Mouse (Mus musculus) liver, embryonic 12.5 days (tissue): ENCODE data around the gene Fbxl16. TPM values are rescaled to one million over a fixed set of nuclear protein-coding genes. Genes with fewer than 3 reads are reported as not detected.
A peak's percentile ranks its signal among the peaks of the same experiment; 100 is the strongest.

Experiments used
- ATAC-seq: fragments of 200-750 bp; cut with Nextera tagmentation; 2 replicates; pipeline ENCODE4 v1.8.0; 2017; ENCODE audit warnings: moderate number of reproducible peaks, mild to moderate bottlenecking, moderate library complexity
- H3K27ac ChIP-seq: fragments of 300-500 bp; sonication (generic); 2 replicates; pipeline ENCODE4 v1.5.1; 2016; ENCODE audit warnings: mild to moderate bottlenecking
- H3K27me3 ChIP-seq: fragments of 300-500 bp; sonication (generic); replicated peaks from 2 replicates; pipeline ENCODE4 v1.6.1; 2016; ENCODE audit warnings: mild to moderate bottlenecking, moderate library complexity
- H3K36me3 ChIP-seq: fragments of 300-500 bp; sonication (generic); 2 replicates; pipeline ENCODE4 v1.6.1; 2016; ENCODE audit warnings: mild to moderate bottlenecking, moderate library complexity
- H3K4me1 ChIP-seq: fragments of 300-500 bp; sonication (generic); 2 replicates; pipeline ENCODE4 v1.6.1; 2016
- H3K4me2 ChIP-seq: fragments of 300-500 bp; sonication (generic); 2 replicates; pipeline ENCODE4 v1.6.1; 2016; ENCODE audit warnings: mild to moderate bottlenecking, moderate library complexity
- H3K4me3 ChIP-seq: fragments of 300-500 bp; sonication (generic); 2 replicates; pipeline ENCODE4 v1.5.1; 2016; ENCODE audit warnings: mild to moderate bottlenecking, moderate library complexity
- H3K9ac ChIP-seq: fragments of 300-500 bp; sonication (generic); 2 replicates; pipeline ENCODE4 v1.6.1; 2016; ENCODE audit warnings: mild to moderate bottlenecking, moderate library complexity
- H3K9me3 ChIP-seq: fragments of 300-500 bp; sonication (generic); replicated peaks from 2 replicates; pipeline ENCODE4 v1.6.1; 2016; ENCODE audit warnings: mild to moderate bottlenecking, moderate library complexity
- WGBS: fragments of 180-500 bp; shearing (Covaris S2); methylation state at CpG from one replicate; pipeline ENCODE4 v1.1.7; 2016; ENCODE audit not compliant: insufficient replicate concordance; 5-methylcytosine and 5-hydroxymethylcytosine counted together
- polyA plus RNA-seq: library from polyadenylated mRNA; unstranded; fragments of >200 nt; fragmentation: Nextera tagmentation; extraction: Ambion mirVana; gene quantifications from 2 replicates; pipeline ENCODE4 v1.2.1, GENCODE M21; 2016

Gene Fbxl16
- 0.18 and 0.33 TPM in 2 replicates for polyA plus RNA-seq

DNA sequence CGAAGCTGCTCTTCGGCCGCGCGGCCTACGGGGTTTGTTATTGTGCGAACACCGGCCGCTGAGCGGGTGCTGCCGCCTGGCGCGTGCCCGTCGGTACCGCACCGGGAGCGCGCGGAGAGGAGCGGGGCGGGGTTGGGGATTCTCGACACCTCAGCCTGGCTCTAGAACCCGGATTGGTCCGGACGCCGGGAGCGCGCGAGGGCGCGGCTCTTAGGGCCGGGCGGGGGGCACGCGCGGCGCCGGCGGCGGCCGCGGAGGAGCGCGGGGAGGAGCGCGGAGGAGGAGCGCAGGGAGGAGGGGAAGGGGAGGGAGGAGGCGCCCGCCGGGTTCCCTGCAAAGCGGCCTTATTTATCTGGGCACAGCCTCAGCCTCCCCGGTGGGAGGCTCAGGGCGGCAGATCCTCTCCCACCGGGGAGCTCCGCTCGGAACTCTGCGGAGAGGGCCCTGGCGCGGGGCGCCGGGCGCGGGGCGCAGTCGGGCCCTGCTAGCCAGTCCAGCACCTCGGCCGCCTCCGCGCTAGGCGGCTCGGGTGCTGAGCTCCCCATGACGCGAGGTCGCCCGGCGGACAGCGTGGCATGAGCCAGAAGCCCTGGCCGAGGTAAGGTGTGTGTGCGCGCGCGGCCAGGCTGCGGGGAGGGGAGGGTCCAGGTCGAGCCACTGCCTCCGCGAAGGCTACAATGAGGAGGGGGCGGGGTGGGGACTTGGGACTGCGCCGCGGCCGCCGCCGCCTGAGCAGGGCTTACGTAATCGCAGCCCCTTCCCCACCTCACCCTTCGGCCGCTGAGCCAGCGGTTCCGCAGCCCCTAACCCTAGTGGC, at the start of gene Fbxl16:
TSS of gene Fbxl16 (plus strand) at position 297 of the 817 bp plus-strand sequence.
- H3K27ac ChIP-seq = no peak within 1 kb of the TSS
- no peak; the same call in 1 of the 2 replicates for ATAC-seq
- peaks cover 14% of the 10 kb centered on the region for H3K4me1 ChIP-seq
- H3K9me3 ChIP-seq = no peaks in the 10 kb centered on the region
- peak within 1 kb of the TSS; percentile 77 for H3K4me2 ChIP-seq
- H3K36me3 ChIP-seq = no peaks in the 10 kb centered on the region
- H3K9ac ChIP-seq = peak within 1 kb of the TSS; percentile 25; the same call in 1 of the 2 replicates
- WGBS = 1% methylated on average over 98 of the region's 100 CpGs
- peak within 1 kb of the TSS; percentile 55 for H3K4me3 ChIP-seq
- H3K27me3 ChIP-seq = peaks cover 87% of the 10 kb centered on the region

DNA sequence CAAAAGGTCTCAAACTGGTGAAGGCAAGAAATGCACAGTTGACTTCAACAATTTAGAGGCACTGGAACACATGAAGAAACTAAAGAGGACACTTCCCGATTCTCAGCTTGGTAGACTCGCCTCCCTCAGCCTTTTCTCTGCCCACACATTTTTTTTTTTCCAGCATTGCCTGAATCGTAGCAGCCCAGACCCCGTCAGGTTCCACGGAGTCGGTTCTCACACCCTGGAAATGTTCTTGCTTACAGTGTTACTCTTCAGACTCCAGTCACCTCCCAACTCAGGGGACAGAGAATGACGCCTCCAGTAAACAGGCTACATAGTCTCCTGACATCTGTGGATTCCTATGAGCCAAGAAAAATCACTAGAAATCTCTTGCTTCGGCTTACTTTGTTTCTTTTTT, 48.7 kb upstream of the Fbxl16 start:
- Histone ChIP-seq H3K27me3 (peaks cover 9% of the 10 kb centered on the region; the same call in 1 of the 2 replicates), H3K4me2 (no peak overlapping the region), H3K9ac (no peak overlapping the region), H3K4me1 (no peaks in the 10 kb centered on the region), H3K36me3 (no peaks in the 10 kb centered on the region), H3K27ac (no peak overlapping the region), H3K9me3 (no peaks in the 10 kb centered on the region), H3K4me3 (no peak overlapping the region)
- ATAC-seq = no peak
- 52% methylated on average over 8 of the region's 8 CpGs for WGBS

DNA sequence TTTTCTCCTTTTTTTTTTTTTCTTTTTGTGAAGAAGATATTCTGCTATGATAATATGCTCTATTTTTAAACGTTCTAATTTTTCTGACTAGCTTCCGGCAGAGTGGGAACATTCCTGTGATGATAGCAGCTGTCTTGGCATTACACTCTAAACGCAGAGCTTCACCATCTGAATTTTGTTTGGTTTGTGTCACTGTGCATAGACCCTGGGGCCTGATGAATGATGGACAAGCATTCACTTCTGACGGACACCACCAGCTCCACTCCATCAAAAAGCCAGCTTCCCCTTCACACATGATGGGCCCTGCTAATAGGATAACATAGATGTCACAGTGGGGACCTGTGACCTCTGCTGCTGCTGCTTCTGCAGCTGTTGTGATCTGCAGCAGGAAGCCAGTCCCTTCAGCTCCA, 47.3 kb upstream of the Fbxl16 start:
- WGBS = 41% methylated on average over 4 of the region's 4 CpGs
- H3K9me3 ChIP-seq = no peaks in the 10 kb centered on the region
- no peak overlapping the region for H3K4me3 ChIP-seq
- peaks cover 15% of the 10 kb centered on the region; the same call in 1 of the 2 replicates for H3K27me3 ChIP-seq
- H3K9ac ChIP-seq = no peak overlapping the region
- no peaks in the 10 kb centered on the region for H3K4me1 ChIP-seq
- H3K27ac ChIP-seq = no peak overlapping the region
- no peaks in the 10 kb centered on the region for H3K36me3 ChIP-seq
- no peak for ATAC-seq
- H3K4me2 ChIP-seq = no peak overlapping the region

DNA sequence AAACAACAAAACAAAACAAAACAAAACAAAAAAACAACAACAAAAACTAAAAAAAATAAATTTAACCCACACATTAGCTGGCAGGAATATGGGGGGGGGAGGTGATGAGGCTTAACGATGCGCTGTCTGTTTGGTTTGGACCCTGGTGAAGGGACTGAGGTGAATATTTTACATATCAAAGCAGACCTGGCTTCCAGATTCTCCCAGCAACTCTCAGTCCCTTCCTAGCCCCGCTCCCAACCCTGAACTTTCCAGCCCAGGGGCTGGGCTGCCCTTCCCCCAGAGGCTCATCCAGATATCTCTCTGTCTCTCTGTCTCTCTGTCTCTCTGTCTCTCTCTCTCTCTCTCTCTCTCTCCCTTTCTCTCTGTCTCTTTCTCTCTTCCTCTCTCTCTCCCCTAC, 46.3 kb upstream of the Fbxl16 start:
- Histone ChIP-seq H3K9ac (no peak overlapping the region), H3K4me2 (no peak overlapping the region), H3K36me3 (no peaks in the 10 kb centered on the region), H3K27ac (no peak overlapping the region), H3K4me1 (no peaks in the 10 kb centered on the region), H3K27me3 (peaks cover 22% of the 10 kb centered on the region), H3K9me3 (no peaks in the 10 kb centered on the region), H3K4me3 (no peak overlapping the region)
- 30% methylated on average over 3 of the region's 3 CpGs for WGBS
- ATAC-seq = no peak

DNA sequence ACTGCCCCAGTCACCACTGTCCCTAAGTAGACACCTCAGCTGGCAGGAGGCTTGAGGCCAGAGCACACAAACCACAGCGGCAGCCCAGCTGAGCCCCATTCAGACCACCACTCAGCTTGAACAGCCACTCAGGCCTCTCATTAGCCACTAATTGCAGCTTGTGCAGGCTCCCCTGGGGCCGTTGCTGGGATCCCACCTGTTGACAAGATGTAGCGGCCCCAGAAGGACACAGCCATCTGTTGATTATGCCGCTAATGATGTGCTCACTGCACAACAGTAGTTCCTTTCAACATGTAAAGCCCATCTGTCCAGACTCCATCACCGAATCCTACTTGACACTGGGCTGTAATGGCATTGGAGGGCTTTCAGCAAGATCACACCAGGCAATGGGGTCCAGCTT, 43.0 kb upstream of the Fbxl16 start:
- no peaks in the 10 kb centered on the region for H3K9me3 ChIP-seq
- 60% methylated on average over 5 of the region's 5 CpGs for WGBS
- no peak overlapping the region for H3K27ac ChIP-seq
- no peak overlapping the region for H3K9ac ChIP-seq
- no peak overlapping the region for H3K4me2 ChIP-seq
- peaks cover 48% of the 10 kb centered on the region for H3K27me3 ChIP-seq
- H3K36me3 ChIP-seq = no peaks in the 10 kb centered on the region
- H3K4me3 ChIP-seq = no peak overlapping the region
- no peaks in the 10 kb centered on the region for H3K4me1 ChIP-seq
- no peak for ATAC-seq

DNA sequence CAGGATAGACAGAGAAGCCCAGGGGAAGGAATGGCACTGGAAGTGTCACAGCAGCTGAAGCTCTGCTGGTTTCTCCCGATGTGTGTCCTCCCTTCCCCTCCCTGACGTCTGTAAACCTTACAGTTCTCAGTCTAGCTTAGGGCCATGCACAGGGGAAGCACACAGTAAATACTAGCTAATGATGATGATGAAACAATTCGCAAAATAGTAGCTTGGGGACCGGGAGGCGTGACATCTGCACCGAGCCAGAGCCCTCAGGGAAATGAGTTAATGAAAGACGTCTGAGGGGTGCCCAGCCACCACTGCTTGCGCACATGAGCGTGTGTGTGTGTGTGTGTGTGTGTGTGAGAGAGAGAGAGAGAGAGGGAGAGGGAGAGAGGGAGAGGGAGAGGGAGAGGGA, 39.6 kb upstream of the Fbxl16 start:
- no peak overlapping the region for H3K4me3 ChIP-seq
- H3K4me1 ChIP-seq = peaks cover 3% of the 10 kb centered on the region
- peaks cover 55% of the 10 kb centered on the region for H3K27me3 ChIP-seq
- ATAC-seq = no peak
- H3K9me3 ChIP-seq = no peaks in the 10 kb centered on the region
- H3K9ac ChIP-seq = no peak overlapping the region
- WGBS = 50% methylated on average over 9 of the region's 9 CpGs
- no peaks in the 10 kb centered on the region for H3K36me3 ChIP-seq
- no peak overlapping the region for H3K4me2 ChIP-seq
- no peak overlapping the region for H3K27ac ChIP-seq

DNA sequence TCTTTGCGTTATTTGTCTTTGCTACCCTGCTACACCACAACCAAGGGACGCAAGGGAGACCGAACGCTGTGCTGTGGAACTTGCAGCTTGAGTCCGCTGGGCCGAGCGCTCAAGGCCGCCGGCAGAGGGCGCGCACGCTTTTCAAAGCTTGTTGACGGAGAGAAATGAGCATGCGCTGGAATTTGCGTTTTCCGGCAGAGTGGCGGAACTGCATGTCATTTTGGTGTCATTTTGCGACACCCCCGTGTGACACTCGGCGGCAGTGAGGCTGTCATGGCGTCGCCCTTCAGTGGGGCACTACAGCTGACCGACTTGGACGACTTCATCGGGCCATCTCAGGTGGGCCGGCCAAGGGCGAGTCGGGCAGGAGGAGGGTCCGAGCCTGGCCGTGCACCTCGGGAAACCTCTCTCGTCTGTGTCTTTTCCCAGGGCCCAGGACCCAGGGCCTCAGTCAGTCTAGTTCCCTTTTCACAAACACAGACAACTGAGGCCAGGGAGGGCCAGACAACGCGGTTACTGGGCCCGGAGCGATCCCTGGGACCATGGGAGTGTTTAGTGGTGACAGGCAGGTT, 35.2 kb upstream of the Fbxl16 start, which contains the start of gene Narfl:
TSS of gene Narfl (plus strand) at position 228 of the 572 bp plus-strand sequence.
- under 1% methylated on average over 37 of the region's 37 CpGs for WGBS

DNA sequence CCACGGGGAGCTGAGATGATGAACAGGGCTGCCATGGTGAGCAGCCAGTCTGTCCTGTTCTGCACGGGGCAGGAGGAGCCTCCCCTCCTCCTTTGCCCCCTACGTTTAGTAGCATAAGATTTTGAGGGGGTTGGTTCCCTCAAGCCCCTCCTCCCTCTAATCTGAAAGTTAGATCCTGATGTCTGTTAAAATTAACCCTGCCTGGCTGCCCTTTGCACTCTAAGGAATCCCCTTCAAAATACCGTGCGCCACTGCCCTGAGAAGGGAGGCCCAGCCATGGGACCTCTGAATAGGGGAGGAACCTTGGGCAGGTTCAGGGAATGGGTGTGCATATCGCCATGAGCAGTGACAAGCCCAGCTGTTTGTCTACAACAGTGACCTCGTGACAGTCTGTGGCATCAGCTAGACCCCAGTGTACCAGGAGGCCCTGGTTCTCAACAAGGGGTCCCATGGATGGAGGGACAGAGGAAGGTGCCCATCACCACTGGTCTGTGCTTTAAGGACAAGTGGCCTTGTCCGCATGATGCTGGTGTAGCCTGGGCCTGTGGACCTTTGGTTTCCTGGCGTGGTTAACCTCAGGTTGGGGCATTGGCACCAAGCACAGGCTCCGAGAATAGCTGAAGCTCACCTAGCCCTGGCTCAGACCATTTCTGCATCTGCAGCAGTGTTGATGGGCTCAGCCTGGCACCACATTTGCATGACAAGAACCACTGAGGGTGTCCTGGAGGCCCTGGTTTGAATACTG, 33.4 kb upstream of the Fbxl16 start:
- WGBS = 75% methylated on average over 10 of the region's 10 CpGs
- peak overlapping the region; percentile 87; the same call in 1 of the 2 replicates for H3K4me2 ChIP-seq
- ATAC-seq = no peak

More for the DNA sequence above, 35.2 kb upstream of the Fbxl16 start, which contains the start of gene Narfl:
- peak; percentile 83 for ATAC-seq
- H3K9ac ChIP-seq = peak within 1 kb of the TSS; percentile 84
- H3K27me3 ChIP-seq = peaks cover 27% of the 10 kb centered on the region
- peak within 1 kb of the TSS; percentile 79 for H3K4me3 ChIP-seq
- no peak within 1 kb of the TSS; the same call in 1 of the 2 replicates for H3K27ac ChIP-seq
- H3K4me2 ChIP-seq = peak within 1 kb of the TSS; percentile 87
- no peaks in the 10 kb centered on the region for H3K9me3 ChIP-seq
- peaks cover 18% of the 10 kb centered on the region for H3K4me1 ChIP-seq
- H3K36me3 ChIP-seq = peaks cover 23% of the 10 kb centered on the region

DNA sequence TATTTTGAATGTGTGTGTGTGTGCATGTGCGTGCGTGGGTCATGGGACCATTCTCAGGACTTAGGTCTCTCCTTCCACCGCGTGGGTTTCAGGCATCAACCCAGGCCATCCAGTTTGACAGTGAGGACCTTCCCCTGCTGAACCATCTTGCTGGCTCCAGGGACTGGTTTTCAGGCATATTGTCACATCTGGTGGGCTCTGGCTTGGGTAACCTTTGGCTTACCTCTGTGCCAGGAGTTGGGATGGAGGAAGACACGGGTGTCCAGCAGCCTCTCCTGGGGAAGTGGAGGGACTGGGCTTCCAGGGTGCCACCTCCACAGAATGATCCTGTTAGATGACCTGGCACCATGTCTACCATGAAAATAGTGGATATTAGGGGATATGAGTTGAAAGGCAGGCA, 30.9 kb upstream of the Fbxl16 start:
- Histone ChIP-seq H3K9me3 (no peaks in the 10 kb centered on the region), H3K36me3 (peaks cover 64% of the 10 kb centered on the region), H3K4me3 (no peak overlapping the region), H3K27ac (no peak overlapping the region), H3K4me2 (no peak overlapping the region), H3K9ac (no peak overlapping the region), H3K4me1 (peaks cover 18% of the 10 kb centered on the region), H3K27me3 (no peaks in the 10 kb centered on the region)
- ATAC-seq = no peak
- 88% methylated on average over 5 of the region's 5 CpGs for WGBS

More for the DNA sequence above, 33.4 kb upstream of the Fbxl16 start:
- no peaks in the 10 kb centered on the region for H3K9me3 ChIP-seq
- H3K9ac ChIP-seq = 0 out of 2 replicates have a peak overlapping the region, but pooled peaks have one; percentile 84
- H3K27me3 ChIP-seq = peaks cover 10% of the 10 kb centered on the region; the same call in 1 of the 2 replicates
- no peak overlapping the region for H3K27ac ChIP-seq
- peaks cover 18% of the 10 kb centered on the region for H3K4me1 ChIP-seq
- H3K36me3 ChIP-seq = peaks cover 40% of the 10 kb centered on the region
- H3K4me3 ChIP-seq = no peak overlapping the region

DNA sequence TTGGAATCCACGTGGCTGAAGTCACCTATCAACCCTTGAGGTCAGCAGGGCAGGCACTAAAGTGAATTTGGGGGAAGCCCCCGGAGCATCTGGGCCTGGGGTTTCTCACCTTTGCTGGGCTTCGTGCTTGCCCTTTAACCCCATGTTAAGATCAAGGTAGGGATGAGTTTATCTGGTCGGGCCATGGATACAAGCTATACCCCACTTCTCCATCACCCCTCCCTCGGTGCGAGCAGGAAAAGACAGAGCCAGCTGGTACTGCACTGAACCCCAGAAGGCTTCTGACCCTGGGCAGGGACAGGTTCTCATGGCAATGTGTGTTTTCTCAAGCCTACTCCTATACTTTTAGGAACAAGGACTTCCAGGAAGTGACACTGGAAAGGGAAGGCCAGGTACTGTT, 27.5 kb upstream of the Fbxl16 start:
- 68% methylated on average over 6 of the region's 6 CpGs for WGBS

DNA sequence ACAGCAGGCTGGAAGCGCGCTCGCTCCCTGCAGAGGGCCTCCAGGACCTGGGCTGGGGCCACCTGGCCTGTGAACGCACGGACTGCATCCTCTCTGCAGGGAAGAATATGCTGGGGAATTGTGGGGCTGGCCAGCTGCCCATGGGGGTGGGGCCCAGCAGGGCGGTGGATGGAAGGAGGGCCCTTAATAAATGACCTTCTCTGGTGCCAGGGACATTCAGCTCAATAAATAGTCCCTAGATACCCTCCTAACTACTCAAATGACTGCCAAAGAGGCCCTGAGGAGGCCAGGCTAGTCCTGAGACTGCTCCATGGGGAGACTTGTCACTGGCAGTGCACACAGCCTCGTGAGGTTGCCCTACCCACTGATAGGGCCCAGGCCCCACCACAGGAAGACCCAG, 25.8 kb upstream of the Fbxl16 start:
- WGBS = 79% methylated on average over 7 of the region's 7 CpGs
- Histone ChIP-seq H3K27ac (no peak overlapping the region), H3K9ac (no peak overlapping the region), H3K27me3 (no peaks in the 10 kb centered on the region), H3K4me3 (no peak overlapping the region), H3K4me1 (peaks cover 16% of the 10 kb centered on the region), H3K4me2 (no peak overlapping the region), H3K9me3 (no peaks in the 10 kb centered on the region), H3K36me3 (peaks cover 66% of the 10 kb centered on the region)
- no peak for ATAC-seq

More for the DNA sequence above, 27.5 kb upstream of the Fbxl16 start:
- Histone ChIP-seq H3K27ac (no peak overlapping the region), H3K27me3 (no peaks in the 10 kb centered on the region), H3K4me1 (peaks cover 16% of the 10 kb centered on the region), H3K4me2 (no peak overlapping the region), H3K4me3 (no peak overlapping the region), H3K36me3 (peaks cover 72% of the 10 kb centered on the region), H3K9ac (no peak overlapping the region), H3K9me3 (no peaks in the 10 kb centered on the region)
- no peak for ATAC-seq
